Mouse (Mus musculus) CD4-positive, CD25-positive, alpha-beta regulatory T cell, adult 9 weeks (primary cell): Measurements from ENCODE around the gene Skint7. TPM values are rescaled to one million over a fixed set of nuclear protein-coding genes. Genes with fewer than 3 reads are reported as not detected.

Source experiments
- polyA plus RNA-seq: library from polyadenylated mRNA; unstranded; fragments of 100-300 nt; shearing (Covaris generic); gene quantifications from one replicate; pipeline ENCODE4 v1.2.1, GENCODE M21; 2017

Gene Skint7
- not detected for polyA plus RNA-seq

GRCm38 (mm10) chr4:111972623-111973022 lies at the start of gene Skint7:
Gene Skint7 (plus strand): TSS chr4:111972923.

DNA sequence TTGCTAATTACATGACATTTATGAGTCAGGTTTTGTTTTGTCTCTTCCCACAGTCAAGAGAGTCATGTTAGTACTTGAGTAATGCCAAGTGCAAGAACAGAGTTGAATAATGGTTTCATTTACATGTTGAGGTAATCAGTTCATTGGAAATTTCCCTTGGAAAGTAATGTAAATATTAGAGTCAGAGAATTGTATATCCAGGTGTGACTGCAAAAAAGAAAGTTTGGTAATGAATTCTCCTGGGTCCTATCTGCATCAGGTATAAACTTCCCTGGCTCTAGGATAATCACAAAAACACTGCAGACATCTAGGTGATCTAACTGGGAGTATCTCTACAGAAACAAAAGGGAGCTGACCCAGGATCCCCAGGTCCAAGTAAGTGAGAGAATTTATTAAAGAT lies 33.2 kb downstream of the Skint7 start, which contains the start of gene Skint1:
Skint1 (plus strand) TSS at position 301 of the 400 bp plus-strand sequence.

Other genes with a start within 250 kb of the Skint7 start
- 0.46 TPM for gene Slc5a9, start 70.0 kb upstream of the Skint7 start, polyA plus RNA-seq
- not detected for gene Skint8, start 53.5 kb upstream of the Skint7 start, polyA plus RNA-seq
- not detected for gene Skint1, start 33.3 kb downstream of the Skint7 start, polyA plus RNA-seq
- not detected for gene Skint4, start 99.1 kb downstream of the Skint7 start, polyA plus RNA-seq